Mouse (Mus musculus) ES-Bruce4 (cell line): Measurements from ENCODE around the gene Ccdc162.

Source experiments
- CTCF ChIP-seq: IDR thresholded peaks from one replicate; pipeline ENCODE4 v1.8.1; 2011; ENCODE audit warnings: low read depth, low read length
- EP300 ChIP-seq: IDR thresholded peaks from 2 replicates; pipeline ENCODE4 v1.6.1; 2011; ENCODE audit warnings: low read depth, low read length; ENCODE audit not compliant: insufficient read depth
- POLR2A ChIP-seq: IDR thresholded peaks from one replicate; pipeline ENCODE4 v1.8.1; 2011; ENCODE audit warnings: low read length; ENCODE audit not compliant: insufficient read depth

DNA sequence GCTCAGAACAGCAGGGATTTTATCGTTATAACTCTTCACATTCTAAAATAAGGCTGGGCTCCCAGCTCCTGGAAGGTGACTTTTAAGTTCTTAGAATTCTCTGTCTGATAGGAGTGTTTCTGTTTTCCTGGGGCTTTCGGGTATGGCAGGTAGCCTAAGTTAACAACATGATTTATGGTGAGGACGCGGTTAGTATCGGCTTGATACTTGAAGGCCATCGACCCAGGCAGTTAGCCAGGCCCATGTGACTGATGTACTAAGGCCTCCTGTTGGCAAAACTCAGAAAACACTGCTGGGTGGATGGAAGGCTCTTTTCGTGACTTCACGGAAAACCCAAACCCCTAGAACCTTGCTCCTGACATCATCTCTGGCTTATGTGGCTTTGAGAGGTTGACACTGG lies 7.1 kb downstream of the Ccdc162 start:
- TF ChIP-seq POLR2A, result no peak
- no peak for TF ChIP-seq EP300
- no peak for TF ChIP-seq CTCF
